Mouse (Mus musculus): ENCODE measurements around the gene Gprin2.

DNA sequence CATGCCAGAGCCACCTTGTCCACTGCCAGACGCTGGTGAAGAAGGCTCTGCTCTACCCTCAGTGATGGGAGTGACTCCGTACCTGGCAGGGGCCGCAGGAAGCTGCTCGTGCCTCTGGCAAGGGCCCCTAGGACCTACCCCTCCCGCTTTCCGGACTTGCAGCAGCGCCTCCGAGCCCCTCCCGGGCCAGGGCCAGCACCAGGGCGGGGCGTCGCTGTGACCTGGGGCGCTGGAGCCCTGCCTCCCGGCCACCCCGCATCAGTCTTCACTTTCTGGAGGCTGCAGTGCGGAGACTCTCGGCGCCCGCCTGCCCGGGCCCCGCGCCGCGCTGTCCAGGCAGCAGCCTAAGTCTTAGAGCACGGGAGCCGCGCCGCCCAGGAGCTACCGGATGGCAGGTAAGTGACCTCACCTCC lies 18.3 kb upstream of the Gprin2 start:
- TF ChIP-seq CTCF (IDR thresholded peaks at IDR 0.05; ENCODE audit: borderline replicate concordance, extremely low read depth, insufficient read depth, insufficient read length) (no peak), POLR2A (IDR thresholded peaks at IDR 0.05; ENCODE audit: borderline replicate concordance, extremely low read depth, insufficient read depth, insufficient read length, poor library complexity, severe bottlenecking) (no peak)

Measured in brain, embryonic 14.5 days (tissue).